Mouse (Mus musculus) midbrain, embryonic 13.5 days (tissue): Measurements from ENCODE around the gene Bach2. TPM values are rescaled to one million over a fixed set of nuclear protein-coding genes. Genes with fewer than 3 reads are reported as not detected.

Experiments used
- ATAC-seq: fragments of 200-750 bp; cut with Nextera tagmentation; 2 replicates; pipeline ENCODE4 v1.8.0; 2017; ENCODE audit warnings: mild to moderate bottlenecking, moderate TSS enrichment, moderate library complexity
- H3K27ac ChIP-seq: fragments of 300-500 bp; sonication (generic); 2 replicates; pipeline ENCODE4 v1.5.1; 2015; ENCODE audit warnings: inconsistent platforms, mild to moderate bottlenecking, moderate library complexity
- H3K27me3 ChIP-seq: fragments of 300-500 bp; sonication (generic); 2 replicates; pipeline ENCODE4 v1.6.1; 2015; ENCODE audit warnings: mild to moderate bottlenecking, inconsistent platforms
- H3K36me3 ChIP-seq: fragments of 300-500 bp; sonication (generic); 2 replicates; pipeline ENCODE4 v1.6.1; 2015; ENCODE audit warnings: mild to moderate bottlenecking, inconsistent platforms
- H3K4me1 ChIP-seq: fragments of 300-500 bp; sonication (generic); replicated peaks from 2 replicates; pipeline ENCODE4 v1.6.1; 2015; ENCODE audit warnings: inconsistent platforms
- H3K4me2 ChIP-seq: fragments of 300-500 bp; sonication (generic); replicated peaks from 2 replicates; pipeline ENCODE4 v1.6.1; 2015; ENCODE audit warnings: moderate library complexity, mild to moderate bottlenecking, inconsistent platforms
- H3K4me3 ChIP-seq: fragments of 300-500 bp; sonication (generic); replicated peaks from 2 replicates; pipeline ENCODE4 v1.5.1; 2015; ENCODE audit warnings: mild to moderate bottlenecking, inconsistent platforms
- H3K9ac ChIP-seq: fragments of 300-500 bp; sonication (generic); replicated peaks from 2 replicates; pipeline ENCODE4 v1.6.1; 2015; ENCODE audit warnings: mild to moderate bottlenecking, inconsistent platforms
- H3K9me3 ChIP-seq: fragments of 300-500 bp; sonication (generic); 2 replicates; pipeline ENCODE4 v1.6.1; 2016; ENCODE audit warnings: mild to moderate bottlenecking, inconsistent platforms
- WGBS: fragments of 180-500 bp; shearing (Covaris S2); methylation state at CpG from one replicate; pipeline ENCODE4 v1.1.7; 2015; 5-methylcytosine and 5-hydroxymethylcytosine counted together
- polyA plus RNA-seq: library from polyadenylated mRNA; unstranded; fragments of >200 nt; fragmentation: Nextera tagmentation; extraction: Ambion mirVana; gene quantifications from 2 replicates; pipeline ENCODE4 v1.2.1, GENCODE M21; 2015

Gene Bach2
- polyA plus RNA-seq, 1 experiment from 2014 or later: 22.7 TPM

- no peak overlapping the region for H3K27ac ChIP-seq
- H3K9ac ChIP-seq: no peak overlapping the region
- no peak for ATAC-seq
- no peak overlapping the region for H3K4me3 ChIP-seq
- H3K36me3 ChIP-seq: no peaks in the 10 kb centered on the region
- H3K4me2 ChIP-seq: no peak overlapping the region
- H3K9me3 ChIP-seq: no peaks in the 10 kb centered on the region
- peaks cover 9% of the 10 kb centered on the region for H3K4me1 ChIP-seq
- 75% methylated on average over 9 of the region's 9 CpGs for WGBS
- H3K27me3 ChIP-seq: no peaks in the 10 kb centered on the region
Measured at GRCm38 (mm10) chr4:32210424-32211184, 28.0 kb upstream of the Bach2 start.

GRCm38 (mm10) chr4:32212593-32212992, 26.0 kb upstream of the Bach2 start:
- H3K27ac ChIP-seq: no peak overlapping the region
- no peaks in the 10 kb centered on the region for H3K9me3 ChIP-seq
- H3K4me3 ChIP-seq: no peak overlapping the region
- H3K4me1 ChIP-seq: peaks cover 9% of the 10 kb centered on the region
- no peaks in the 10 kb centered on the region for H3K36me3 ChIP-seq
- no peaks in the 10 kb centered on the region for H3K27me3 ChIP-seq
- H3K4me2 ChIP-seq: no peak overlapping the region
- no peak overlapping the region for H3K9ac ChIP-seq
- ATAC-seq: no peak

- no peak for ATAC-seq
- 90% methylated on average over 4 of the region's 4 CpGs for WGBS
- H3K36me3 ChIP-seq: no peaks in the 10 kb centered on the region
- no peak overlapping the region for H3K4me3 ChIP-seq
- H3K27me3 ChIP-seq: no peaks in the 10 kb centered on the region
- no peak overlapping the region for H3K4me2 ChIP-seq
- H3K9me3 ChIP-seq: no peaks in the 10 kb centered on the region
- no peak overlapping the region for H3K9ac ChIP-seq
- no peak overlapping the region for H3K27ac ChIP-seq
- 0 out of 2 replicates have a peak, but pooled peaks cover 15% of the 10 kb centered on the region for H3K4me1 ChIP-seq
Measured at GRCm38 (mm10) chr4:32216466-32216865, 22.1 kb upstream of the Bach2 start.

- WGBS: 89% methylated on average over 3 of the region's 3 CpGs
- no peak overlapping the region for H3K4me2 ChIP-seq
- ATAC-seq: no peak
- no peak overlapping the region for H3K4me3 ChIP-seq
- H3K27me3 ChIP-seq: 0 out of 2 replicates have a peak, but pooled peaks cover 3% of the 10 kb centered on the region
- H3K27ac ChIP-seq: no peak overlapping the region
- H3K4me1 ChIP-seq: 0 out of 2 replicates have a peak, but pooled peaks cover 15% of the 10 kb centered on the region
- no peak overlapping the region for H3K9ac ChIP-seq
- no peaks in the 10 kb centered on the region for H3K36me3 ChIP-seq
- no peaks in the 10 kb centered on the region for H3K9me3 ChIP-seq
Measured at GRCm38 (mm10) chr4:32217016-32217415, 21.6 kb upstream of the Bach2 start.

GRCm38 (mm10) chr4:32217593-32217992, 21.0 kb upstream of the Bach2 start:
- WGBS: 96% methylated on average over 12 of the region's 12 CpGs
- no peak overlapping the region for H3K27ac ChIP-seq
- H3K9me3 ChIP-seq: no peaks in the 10 kb centered on the region
- no peak overlapping the region for H3K9ac ChIP-seq
- H3K4me3 ChIP-seq: no peak overlapping the region
- no peaks in the 10 kb centered on the region for H3K36me3 ChIP-seq
- H3K4me2 ChIP-seq: no peak overlapping the region
- 0 out of 2 replicates have a peak, but pooled peaks cover 9% of the 10 kb centered on the region for H3K27me3 ChIP-seq
- 0 out of 2 replicates have a peak, but pooled peaks cover 15% of the 10 kb centered on the region for H3K4me1 ChIP-seq
- no peak for ATAC-seq

- H3K4me1 ChIP-seq: 0 out of 2 replicates have a peak, but pooled peaks cover 15% of the 10 kb centered on the region
- no peak for ATAC-seq
- no peaks in the 10 kb centered on the region for H3K36me3 ChIP-seq
- no peak overlapping the region for H3K27ac ChIP-seq
- H3K4me2 ChIP-seq: no peak overlapping the region
- H3K9me3 ChIP-seq: no peaks in the 10 kb centered on the region
- H3K27me3 ChIP-seq: 0 out of 2 replicates have a peak, but pooled peaks cover 12% of the 10 kb centered on the region
- 79% methylated on average over 4 of the region's 4 CpGs for WGBS
- H3K9ac ChIP-seq: no peak overlapping the region
- H3K4me3 ChIP-seq: no peak overlapping the region
Measured at GRCm38 (mm10) chr4:32218371-32218770, 20.2 kb upstream of the Bach2 start.

GRCm38 (mm10) chr4:32219428-32220128, 19.0 kb upstream of the Bach2 start:
- Histone ChIP-seq H3K4me1 (0 out of 2 replicates have a peak, but pooled peaks cover 15% of the 10 kb centered on the region), H3K36me3 (no peaks in the 10 kb centered on the region), H3K4me3 (no peak overlapping the region), H3K27me3 (0 out of 2 replicates have a peak, but pooled peaks cover 12% of the 10 kb centered on the region), H3K9me3 (no peaks in the 10 kb centered on the region), H3K27ac (no peak overlapping the region), H3K4me2 (no peak overlapping the region), H3K9ac (no peak overlapping the region)
- WGBS: 34% methylated on average over 10 of the region's 10 CpGs
- ATAC-seq: no peak

- H3K9ac ChIP-seq: no peak overlapping the region
Measured at GRCm38 (mm10) chr4:32220129-32220491, 18.5 kb upstream of the Bach2 start.

GRCm38 (mm10) chr4:32220961-32221360, 17.6 kb upstream of the Bach2 start:
- no peak overlapping the region for H3K4me2 ChIP-seq
- H3K4me3 ChIP-seq: no peak overlapping the region
- 0 out of 2 replicates have a peak, but pooled peaks cover 13% of the 10 kb centered on the region for H3K4me1 ChIP-seq
- WGBS: 88% methylated on average over 6 of the region's 6 CpGs
- no peaks in the 10 kb centered on the region for H3K9me3 ChIP-seq
- no peak for ATAC-seq
- H3K27me3 ChIP-seq: 0 out of 2 replicates have a peak, but pooled peaks cover 12% of the 10 kb centered on the region
- H3K9ac ChIP-seq: no peak overlapping the region
- no peaks in the 10 kb centered on the region for H3K36me3 ChIP-seq
- H3K27ac ChIP-seq: no peak overlapping the region

More at GRCm38 (mm10) chr4:32220129-32220491, 18.5 kb upstream of the Bach2 start:
- Histone ChIP-seq H3K4me3 (no peak overlapping the region), H3K27me3 (0 out of 2 replicates have a peak, but pooled peaks cover 12% of the 10 kb centered on the region), H3K9me3 (no peaks in the 10 kb centered on the region), H3K4me1 (0 out of 2 replicates have a peak, but pooled peaks cover 15% of the 10 kb centered on the region), H3K36me3 (no peaks in the 10 kb centered on the region), H3K27ac (no peak overlapping the region), H3K4me2 (no peak overlapping the region)
- 64% methylated on average over 4 of the region's 4 CpGs for WGBS
- no peak for ATAC-seq

GRCm38 (mm10) chr4:32223563-32223962, 15.0 kb upstream of the Bach2 start:
- Histone ChIP-seq H3K4me2 (no peak overlapping the region), H3K27me3 (0 out of 2 replicates have a peak, but pooled peaks cover 12% of the 10 kb centered on the region), H3K9me3 (no peaks in the 10 kb centered on the region), H3K36me3 (no peaks in the 10 kb centered on the region), H3K27ac (no peak overlapping the region), H3K4me1 (0 out of 2 replicates have a peak, but pooled peaks cover 13% of the 10 kb centered on the region), H3K9ac (no peak overlapping the region), H3K4me3 (no peak overlapping the region)
- peak; percentile 35; the same call in 1 of the 2 replicates for ATAC-seq

GRCm38 (mm10) chr4:32225191-32225590, 13.4 kb upstream of the Bach2 start:
- Histone ChIP-seq H3K36me3 (no peaks in the 10 kb centered on the region), H3K9me3 (no peaks in the 10 kb centered on the region), H3K4me1 (0 out of 2 replicates have a peak, but pooled peaks cover under 1% of the 10 kb centered on the region), H3K4me2 (no peak overlapping the region), H3K27me3 (0 out of 2 replicates have a peak, but pooled peaks cover 12% of the 10 kb centered on the region), H3K27ac (no peak overlapping the region), H3K9ac (no peak overlapping the region), H3K4me3 (no peak overlapping the region)
- WGBS: 90% methylated on average over 2 of the region's 2 CpGs
- ATAC-seq: no peak

GRCm38 (mm10) chr4:32227970-32228557, 10.5 kb upstream of the Bach2 start:
- WGBS: 74% methylated on average over 8 of the region's 8 CpGs
- Histone ChIP-seq H3K9me3 (no peaks in the 10 kb centered on the region), H3K27me3 (no peaks in the 10 kb centered on the region), H3K4me2 (no peak overlapping the region), H3K9ac (no peak overlapping the region), H3K27ac (no peak overlapping the region), H3K36me3 (no peaks in the 10 kb centered on the region), H3K4me3 (no peak overlapping the region), H3K4me1 (no peaks in the 10 kb centered on the region)
- ATAC-seq: 0 out of 2 replicates have a peak, but pooled peaks have one; percentile 38
